Mouse (Mus musculus) T-cell, adult 2 months (primary cell): ENCODE results near the gene Pde4d.

Source experiments
- DNase-seq: peaks from one replicate; pipeline ENCODE4 v3.0.0; 2022; ENCODE audit warnings: low spot score

Gene Pde4d

DNA sequence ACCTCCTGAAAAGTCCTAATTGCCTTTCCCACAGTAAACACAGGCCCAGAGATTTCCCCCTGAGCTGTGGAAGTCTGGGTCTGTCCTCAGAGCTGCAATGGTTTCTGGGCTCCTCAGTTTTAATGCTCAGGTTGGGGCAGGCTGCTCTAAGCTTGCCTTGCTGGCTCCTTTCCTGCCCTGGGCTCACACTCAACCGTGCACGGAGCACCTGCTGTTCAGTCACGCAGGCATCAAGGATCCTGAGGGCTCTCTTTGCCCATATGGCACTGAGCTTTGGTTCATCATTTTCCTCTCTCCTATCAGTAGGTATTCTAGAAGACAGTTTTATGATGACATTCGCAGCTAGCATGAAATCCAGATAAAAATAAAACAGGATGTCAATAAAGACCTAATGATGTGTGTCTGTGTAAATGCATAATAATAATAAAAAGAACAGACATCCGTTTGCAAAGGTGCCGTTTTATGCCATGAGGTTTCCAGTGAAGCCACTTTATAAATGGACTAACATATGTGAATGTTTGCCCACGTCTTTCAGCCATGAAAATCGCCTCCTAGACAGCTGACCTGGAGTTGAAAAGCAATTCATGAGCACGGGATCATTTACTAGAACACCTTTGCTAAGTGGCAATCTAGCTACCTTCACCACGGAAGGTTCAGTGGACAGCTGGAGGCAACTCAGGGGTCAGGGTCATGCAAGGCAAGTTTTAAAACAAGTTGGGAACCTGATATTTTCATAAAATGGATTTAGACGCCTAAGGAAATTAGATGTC lies 726.3 kb downstream of the Pde4d start:
- DNase-seq, result no peak

DNA sequence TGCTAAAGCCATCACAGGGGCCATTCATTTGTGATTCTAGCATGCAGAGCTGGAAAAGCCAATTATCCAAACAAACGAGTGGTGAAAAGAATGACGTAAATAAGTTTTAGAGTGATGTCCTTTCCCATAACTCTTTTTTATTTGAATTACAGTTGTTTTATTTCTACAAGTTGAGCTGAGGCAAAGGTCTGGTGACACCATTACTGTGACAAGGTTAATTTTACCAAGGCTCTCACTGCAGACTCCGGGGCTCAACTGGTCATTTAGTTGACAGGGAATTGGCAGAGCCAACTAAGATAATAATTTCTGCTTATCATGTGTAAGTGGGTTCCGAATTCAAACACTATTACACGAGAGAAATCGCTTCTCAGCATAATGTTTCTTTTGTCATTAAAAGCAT lies 731.6 kb downstream of the Pde4d start:
- no peak for DNase-seq

DNA sequence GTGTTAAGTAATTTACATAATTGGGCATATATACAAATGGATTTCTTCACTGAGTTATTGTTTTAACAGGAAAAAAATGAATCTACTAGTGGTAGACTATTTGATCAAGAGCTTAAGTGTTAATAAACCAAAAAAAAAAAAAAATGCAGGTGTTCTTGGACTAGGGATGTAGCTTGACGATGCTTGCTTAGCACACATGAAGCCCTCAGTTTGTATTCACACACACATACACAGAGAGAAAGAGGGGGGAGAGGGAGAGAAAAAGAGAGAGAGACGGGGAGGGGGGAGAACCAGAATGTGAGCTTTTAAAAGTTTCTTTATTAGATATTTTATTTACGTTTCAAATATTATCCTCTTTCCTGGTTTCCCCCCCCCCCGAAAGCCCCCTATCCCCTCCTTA lies 740.9 kb downstream of the Pde4d start:
- DNase-seq, result no peak

DNA sequence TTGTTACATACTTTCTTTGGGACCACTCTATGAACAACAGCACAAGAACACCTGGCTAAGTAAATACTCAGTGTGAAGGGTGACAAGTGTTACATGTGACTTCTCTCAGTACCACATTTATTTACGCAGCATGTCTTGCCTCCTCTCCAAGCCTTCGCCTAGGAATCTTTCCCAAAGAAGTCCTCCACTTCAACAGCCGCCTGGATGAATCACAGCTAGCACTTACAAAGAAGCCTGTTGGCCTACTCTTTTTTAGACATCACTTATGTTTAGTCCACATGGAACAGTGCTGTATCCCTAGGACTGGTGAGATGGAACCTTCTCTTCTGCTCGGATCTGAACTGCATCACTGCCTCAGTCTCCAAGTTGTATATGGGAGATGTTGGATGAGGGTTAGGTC lies 741.4 kb downstream of the Pde4d start:
- DNase-seq, result no peak

- DNase-seq, result no peak
Observed at GRCm38 (mm10) chr13:109205541-109205940, 755.8 kb downstream of the Pde4d start.

DNA sequence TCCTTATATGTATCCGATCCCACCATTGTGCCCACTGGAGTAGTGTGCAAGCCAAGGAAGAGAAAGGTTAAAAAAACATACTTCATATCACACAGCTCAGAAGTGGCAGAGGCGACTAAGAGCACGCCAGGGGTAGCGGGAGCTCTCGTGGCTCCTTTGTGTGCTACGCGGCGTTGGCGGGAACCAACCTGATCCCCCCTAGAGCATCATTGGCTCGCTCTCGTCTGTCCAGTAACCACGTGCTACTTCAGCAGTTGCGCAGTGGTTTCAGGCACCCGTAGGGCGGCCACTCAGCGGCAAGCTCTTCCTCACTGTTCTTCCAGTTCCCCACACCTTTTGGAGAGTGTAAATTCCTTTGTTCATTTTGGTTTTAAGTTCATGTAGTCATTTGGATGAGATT lies 758.9 kb downstream of the Pde4d start:
- DNase-seq, result no peak

- DNase-seq, result peak; percentile 51
Observed at GRCm38 (mm10) chr13:109209413-109209812, 759.7 kb downstream of the Pde4d start.

DNA sequence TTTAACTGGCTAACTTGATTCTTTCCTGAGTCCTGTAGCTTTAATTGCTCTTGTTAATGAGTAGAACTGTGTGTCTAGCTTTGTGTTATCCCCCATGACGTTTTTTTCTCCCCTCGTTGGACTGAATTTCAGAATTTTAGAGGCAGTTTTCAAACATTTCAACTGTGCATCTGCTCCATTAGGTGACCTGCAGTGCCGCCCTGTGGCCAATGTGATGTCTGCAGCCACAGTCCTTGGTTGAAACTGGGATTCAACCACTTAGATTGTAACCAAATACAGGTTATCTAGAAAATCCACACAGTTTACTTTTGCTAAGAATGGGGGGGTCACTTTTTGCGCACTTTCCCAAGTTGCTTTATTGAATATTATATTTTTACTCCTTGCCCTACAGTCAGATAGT lies 760.7 kb downstream of the Pde4d start:
- peak; percentile 72 for DNase-seq

GRCm38 (mm10) chr13:109211471-109211870 lies 761.7 kb downstream of the Pde4d start:
- no peak for DNase-seq

GRCm38 (mm10) chr13:109211941-109212487 lies 762.3 kb downstream of the Pde4d start:
- DNase-seq, result no peak

DNA sequence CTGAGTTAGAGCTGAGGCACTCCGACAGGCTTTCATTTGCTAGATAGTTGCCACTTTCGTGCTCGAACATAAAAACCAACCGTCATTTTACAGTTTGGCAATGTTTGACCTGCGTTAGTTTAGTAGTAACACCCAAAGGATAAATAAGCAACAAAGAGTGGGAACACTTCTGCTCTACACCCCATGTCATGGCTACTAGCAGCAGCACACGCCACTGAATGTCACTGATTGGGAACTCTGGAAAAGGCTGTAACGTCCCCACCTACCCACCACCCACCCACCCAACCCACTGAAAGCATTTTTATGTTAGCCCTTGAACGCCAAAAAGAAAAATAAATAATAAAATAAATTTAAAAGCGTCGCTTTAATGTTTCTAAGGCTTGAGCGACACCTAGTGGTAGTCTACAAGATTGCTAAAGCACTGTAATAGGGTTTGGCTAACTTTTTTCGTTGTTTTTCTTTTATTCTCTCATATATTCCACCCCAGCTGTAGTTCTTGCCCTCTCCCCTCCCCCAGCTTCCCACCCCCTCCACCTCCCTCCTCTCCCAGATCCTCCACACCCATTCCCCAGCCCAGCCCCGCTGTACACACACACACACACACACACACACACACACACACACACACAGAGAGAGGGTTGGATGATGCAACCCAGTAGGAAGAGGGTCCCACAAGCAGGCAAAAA lies 763.2 kb downstream of the Pde4d start:
- no peak for DNase-seq

- no peak for DNase-seq
Observed at GRCm38 (mm10) chr13:109219019-109219725, 769.4 kb downstream of the Pde4d start.

GRCm38 (mm10) chr13:109228967-109229617 lies 779.3 kb downstream of the Pde4d start:
- DNase-seq, result peak; percentile 49

DNA sequence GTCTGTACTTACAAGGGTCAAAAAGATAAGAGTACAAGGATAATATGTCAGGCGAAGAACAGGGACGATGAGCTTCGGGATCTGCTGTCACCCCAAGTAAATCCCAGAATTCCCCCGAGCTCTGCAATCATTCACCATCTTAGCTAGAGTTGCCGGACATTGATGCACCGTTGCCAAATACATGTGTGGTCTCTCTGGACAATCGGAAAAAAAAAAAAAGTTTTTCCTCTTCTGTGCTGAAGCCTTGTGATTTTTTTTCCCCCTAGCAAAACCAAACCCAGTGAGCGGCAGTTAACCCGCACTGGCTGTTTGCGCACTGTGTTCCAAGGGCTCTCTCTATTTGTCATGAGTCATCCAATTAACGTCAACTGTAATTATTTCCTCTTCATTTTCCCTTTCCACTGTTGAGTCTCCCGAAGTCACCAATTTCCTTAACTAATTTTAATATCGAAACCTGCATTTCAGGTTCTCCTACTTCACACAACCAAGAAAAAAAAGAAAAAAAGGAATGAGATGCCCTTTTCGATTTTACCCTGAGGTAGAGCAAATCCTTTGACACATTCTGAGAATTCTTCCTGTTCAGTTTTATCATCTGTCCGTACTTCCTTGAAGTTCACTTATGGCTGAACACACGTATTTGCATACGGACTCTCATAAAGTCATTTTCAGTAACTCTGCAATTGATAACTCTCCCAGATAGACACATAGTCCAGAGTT lies 780.0 kb downstream of the Pde4d start:
- peak; percentile 27 for DNase-seq

DNA sequence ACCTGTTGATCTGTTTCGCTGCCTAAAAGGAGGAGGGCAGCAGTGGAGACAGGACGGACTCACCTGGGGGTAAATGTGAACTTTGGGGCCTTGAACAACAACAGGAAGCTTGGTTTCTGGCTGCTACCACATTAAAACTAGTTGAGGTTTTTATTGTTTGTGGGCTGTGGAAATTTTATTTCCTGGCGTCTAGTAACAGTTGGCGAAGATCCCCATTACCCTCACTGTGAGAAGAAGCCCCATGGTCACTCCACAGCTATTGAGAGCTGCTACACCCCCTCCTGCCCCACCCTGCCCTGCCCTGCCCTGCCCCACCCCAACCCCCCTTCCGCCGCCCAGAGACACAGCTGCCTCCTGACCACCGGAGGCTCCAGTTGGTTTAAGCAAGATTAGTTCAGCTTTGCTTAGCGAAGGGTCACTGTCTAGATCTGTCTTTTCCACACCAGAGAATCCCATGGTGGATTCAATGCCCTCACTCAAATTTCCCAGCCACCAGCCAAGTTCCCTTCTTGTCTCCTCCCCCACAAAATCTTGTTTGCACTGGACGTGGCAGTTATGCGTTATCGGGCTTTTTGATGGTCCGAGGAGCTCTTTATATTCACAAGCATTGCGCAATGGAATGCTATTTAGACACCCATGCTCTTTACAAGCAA lies 780.7 kb downstream of the Pde4d start:
- DNase-seq, result peak; percentile 73

DNA sequence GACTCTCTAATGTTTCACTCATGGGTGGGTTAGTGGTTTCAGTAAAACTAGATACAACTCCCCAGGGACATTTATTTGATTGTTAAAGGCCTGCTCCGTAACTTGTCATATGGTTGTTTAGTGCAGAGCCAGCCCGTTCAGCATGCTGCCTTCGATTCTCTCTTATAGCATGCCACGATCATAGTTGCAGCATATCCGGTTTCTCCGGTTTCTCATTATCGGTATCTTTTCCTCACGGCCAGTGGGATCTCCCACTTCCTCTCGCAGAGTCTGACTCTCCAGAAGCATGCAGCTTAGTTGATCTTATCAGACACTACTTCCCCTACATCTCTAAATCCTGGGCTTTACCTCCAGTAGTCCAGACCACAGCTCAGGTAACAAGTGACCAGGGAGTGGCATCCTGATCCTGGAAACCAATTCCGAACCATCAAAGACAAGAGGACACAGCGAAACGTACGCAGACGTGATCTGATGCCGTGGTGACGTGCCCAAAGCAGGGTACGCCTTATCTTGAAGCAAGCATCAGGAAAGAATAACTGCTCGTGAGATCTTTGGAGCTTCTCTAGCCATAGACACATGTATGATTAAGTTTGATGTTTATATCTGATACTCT lies 782.2 kb downstream of the Pde4d start:
- DNase-seq, result peak; percentile 49

GRCm38 (mm10) chr13:109232531-109232930 lies 782.8 kb downstream of the Pde4d start:
- DNase-seq, result no peak

- no peak for DNase-seq
Observed at GRCm38 (mm10) chr13:109233911-109234613, 784.3 kb downstream of the Pde4d start.

DNA sequence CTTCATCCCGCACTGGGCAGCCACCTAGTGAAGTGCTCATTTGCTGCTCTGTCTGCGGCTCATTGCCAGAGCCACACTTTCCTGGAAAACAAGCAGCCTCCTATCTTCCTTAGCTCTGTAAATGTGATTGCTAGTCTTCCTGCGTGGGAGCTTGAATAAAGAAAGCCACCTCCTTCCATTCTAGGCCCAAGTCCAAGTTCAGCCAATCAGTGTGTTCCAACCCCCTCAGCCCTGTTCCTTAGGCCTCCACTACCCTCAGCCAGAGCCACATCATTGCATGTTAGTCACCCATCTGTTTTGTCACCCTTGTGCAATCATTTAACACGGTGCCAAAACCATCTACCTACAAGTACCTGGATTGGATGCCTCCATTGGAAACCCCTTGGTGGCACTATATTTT lies 786.3 kb downstream of the Pde4d start:
- no peak for DNase-seq

GRCm38 (mm10) chr13:109238670-109239069 lies 788.9 kb downstream of the Pde4d start:
- DNase-seq, result peak; percentile 46
